Mouse (Mus musculus) adrenal gland (tissue): ENCODE data around the gene Rap1b.

ENCODE experiments used
- intact Hi-C: fragments of 180-260 bp; cut with DNase I; formaldehyde crosslinking; loops from one replicate; pipeline ENCODE4 v1.15.1; 2025

Rap1b gene

DNA sequence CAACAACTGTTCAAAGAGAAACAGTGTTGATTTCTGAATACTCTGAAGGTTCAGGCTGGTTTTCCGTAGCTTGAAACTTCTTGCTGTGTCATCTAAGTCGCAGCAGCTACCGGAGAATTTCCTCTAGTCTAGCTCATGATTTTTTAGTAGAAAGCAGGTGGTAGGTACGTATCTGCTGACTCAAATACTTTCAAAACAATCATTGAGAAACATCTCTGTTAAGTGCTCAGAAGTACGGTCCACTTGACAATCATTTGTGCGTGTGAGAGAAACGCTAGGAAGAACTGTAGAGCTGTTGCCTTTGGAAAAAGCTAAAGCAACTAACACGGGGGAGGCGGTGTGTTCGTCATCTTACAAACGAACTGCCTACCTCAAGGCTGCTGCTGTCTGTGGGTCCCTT, 14.0 kb upstream of the Rap1b start:
- intact Hi-C loops: no loop called here

GRCm38 (mm10) chr10:117858241-117858640, 12.4 kb upstream of the Rap1b start:
- intact Hi-C loops: no loop called here

DNA sequence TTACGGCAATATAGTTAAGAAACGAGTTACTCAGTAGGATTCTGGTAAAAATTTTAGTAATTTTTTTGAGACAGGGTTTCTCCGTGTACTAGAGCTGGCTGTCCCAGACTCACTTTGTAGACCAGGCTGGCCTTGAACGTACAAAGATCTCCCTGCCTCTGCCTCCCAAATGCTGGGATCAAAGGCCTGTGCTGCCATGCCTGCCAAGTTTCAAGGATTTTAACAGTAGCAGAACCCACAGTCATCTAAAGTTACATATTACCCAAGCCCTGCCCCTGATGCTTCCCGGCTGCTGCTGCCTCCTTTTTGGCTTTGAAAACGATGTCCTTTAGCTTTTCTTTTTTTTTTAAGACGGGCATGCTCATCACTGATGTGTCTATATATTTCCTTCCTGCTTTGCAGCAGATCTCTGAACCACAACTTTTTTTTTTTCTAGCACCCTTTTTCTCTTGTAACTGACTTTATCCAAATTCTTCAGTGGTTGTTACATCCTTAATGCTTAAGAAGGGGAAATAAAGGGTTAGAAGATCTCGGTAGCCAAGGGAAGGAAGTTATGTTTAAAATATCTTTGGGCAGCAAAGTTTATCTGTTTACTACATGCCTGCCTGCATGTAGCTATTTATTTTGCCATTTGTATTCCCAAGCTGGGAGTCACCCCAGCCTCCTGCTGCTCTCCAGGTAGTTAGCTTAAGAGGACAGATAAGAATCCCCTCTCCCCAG, 10.3 kb upstream of the Rap1b start:
- intact Hi-C loops: no loop called here

DNA sequence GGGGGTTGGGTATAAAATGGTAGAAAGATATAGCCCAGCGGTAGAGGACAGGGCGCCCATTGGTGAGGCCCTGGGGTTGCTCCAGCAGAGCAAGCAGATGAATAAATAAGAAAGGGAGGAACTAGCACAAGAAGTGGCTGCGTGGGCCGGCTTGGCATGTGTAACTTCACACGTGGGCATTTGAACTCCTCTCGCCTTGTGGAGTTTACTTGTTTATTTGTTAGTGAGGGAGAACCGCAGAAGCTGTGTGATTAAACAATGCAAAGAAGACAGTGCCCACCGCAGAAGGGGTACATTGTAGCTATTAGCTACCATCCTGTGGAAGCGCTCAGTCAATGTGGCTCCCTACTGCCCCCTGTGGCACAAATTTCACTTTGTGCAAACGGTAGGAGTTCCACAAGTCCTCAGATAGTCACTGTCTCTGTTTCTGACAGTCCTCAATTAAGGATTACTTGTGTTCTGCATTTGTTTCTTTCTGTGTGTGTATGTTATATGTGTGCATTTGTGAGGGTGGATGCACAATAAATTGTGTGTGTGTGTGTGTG, 6.9 kb upstream of the Rap1b start:
- intact Hi-C loops: no loop called here

- intact Hi-C loops: no loop called here
Measured at GRCm38 (mm10) chr10:117848981-117849380, 3.1 kb upstream of the Rap1b start.

- intact Hi-C loops: no loop called here
Measured at GRCm38 (mm10) chr10:117846796-117847195, 961 bp upstream of the Rap1b start.

DNA sequence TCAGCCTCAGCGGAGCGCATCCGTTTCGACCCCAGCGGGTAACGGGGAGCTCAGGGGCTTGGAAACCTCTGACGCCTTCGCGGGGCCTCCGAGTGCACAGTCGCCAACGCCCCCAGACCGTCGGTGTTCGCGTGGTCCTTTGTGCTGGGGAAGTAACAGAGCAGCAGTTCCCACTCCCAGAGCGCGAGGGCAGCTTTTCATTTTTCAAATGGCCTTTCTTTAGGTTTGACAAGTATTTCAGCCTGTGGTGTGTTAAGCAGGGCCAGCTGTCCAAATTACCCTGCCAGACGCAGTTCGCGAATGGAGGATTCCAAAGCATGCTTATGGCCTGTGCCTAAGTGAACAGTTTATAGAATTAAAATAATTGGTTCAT, 411 bp upstream of the Rap1b start:
- intact Hi-C loops: no loop called here

DNA sequence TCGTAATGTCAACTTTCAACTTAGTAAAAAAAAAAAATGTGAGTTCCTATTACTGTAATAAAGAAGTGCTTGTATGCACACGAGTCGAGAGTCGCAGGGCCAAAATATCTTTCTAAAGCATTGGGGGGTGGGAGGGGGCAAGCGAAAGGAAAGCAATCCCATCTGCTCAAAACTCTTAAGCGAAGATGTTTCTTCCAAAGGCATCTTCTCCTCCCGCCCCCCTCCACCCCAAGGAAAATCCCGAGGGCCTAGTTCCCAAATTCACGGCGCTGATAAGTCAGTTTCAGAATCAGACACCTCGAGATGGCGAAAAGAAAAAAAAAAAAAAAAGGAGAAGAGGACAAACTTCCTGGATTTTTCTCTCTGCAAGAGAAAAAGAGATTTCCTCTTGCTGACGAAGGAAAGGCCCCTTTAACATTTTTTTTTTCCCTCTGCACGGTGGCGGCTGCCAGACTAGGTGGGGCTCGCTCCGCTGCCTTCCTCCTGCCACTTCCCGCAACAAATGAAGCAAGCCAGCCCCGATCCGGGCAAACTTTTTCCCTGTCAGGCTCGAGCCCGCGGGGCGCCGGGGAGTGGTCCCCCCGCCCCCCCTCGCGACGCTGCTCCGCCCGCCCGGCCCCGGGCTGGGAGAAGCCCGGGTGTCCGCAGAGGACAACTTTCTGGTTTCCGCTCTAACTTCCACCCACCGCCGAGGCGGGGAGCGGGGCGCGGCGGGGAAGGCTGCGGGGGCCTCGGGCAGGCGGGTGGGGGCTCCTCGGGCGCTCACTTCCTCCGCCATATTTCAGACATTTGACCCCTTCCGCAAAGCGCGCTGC, 846 bp downstream of the Rap1b start:
- intact Hi-C loops: loop anchor here (5.0 kb wide), 2 partner anchors 48 to 262 kb away; no protein-coding TSS in a partner anchor

DNA sequence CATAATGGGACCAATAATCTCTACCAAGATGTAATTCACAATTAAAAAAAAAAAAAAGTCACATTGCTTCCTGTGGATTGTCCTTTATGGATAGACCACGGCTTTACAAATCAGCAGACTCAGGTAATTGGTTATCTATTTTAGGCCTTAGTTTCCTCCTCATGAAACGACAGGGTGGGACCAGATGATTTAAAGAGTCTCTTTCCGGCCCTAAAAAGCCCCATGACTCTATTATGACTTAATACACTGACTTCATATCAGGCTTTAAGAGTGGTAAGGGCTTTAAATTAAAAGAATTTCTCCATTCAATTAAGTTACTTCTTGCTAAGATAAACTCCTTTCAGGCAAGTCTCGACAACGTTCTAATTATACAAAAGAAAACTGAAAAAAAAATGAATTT, 1.6 kb downstream of the Rap1b start:
- intact Hi-C loops: loop anchor here (5.0 kb wide), 2 partner anchors 47 to 263 kb away; no protein-coding TSS in a partner anchor

- intact Hi-C loops: loop anchor here (5.0 kb wide), 2 partner anchors 46 to 264 kb away; no protein-coding TSS in a partner anchor
Measured at GRCm38 (mm10) chr10:117843690-117844089, 2.1 kb downstream of the Rap1b start.

- intact Hi-C loops: loop anchor here (5.0 kb wide), 2 partner anchors 44 to 266 kb away; no protein-coding TSS in a partner anchor
Measured at GRCm38 (mm10) chr10:117841765-117842164, 4.1 kb downstream of the Rap1b start.

GRCm38 (mm10) chr10:117840431-117840995, 5.3 kb downstream of the Rap1b start:
- intact Hi-C loops: loop anchor here (5.0 kb wide), 2 partner anchors 43 to 267 kb away; no protein-coding TSS in a partner anchor

GRCm38 (mm10) chr10:117839737-117840136, 6.1 kb downstream of the Rap1b start:
- intact Hi-C loops: loop anchor here (5.0 kb wide), 2 partner anchors 42 to 268 kb away; no protein-coding TSS in a partner anchor

- intact Hi-C loops: no loop called here
Measured at GRCm38 (mm10) chr10:117838924-117839323, 6.9 kb downstream of the Rap1b start.

DNA sequence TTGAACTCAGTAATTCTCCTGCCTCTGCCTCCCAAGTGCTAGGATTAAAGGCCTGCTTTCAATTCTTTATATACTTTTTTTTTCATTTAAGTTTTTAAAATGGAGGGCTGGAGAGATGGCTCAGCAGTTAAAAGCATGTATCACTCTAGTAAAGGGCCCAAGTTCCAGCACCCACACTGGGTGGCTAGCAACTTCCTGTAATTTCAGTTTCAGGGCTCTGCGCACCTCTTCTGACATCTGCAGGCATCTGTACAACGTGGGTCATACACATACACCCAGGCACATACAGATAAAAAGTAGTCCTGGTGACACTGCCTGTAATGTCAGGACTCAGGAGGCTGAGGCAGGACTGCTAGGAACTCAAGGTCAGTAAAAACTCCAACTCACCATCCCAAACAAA, 9.5 kb downstream of the Rap1b start:
- intact Hi-C loops: no loop called here

DNA sequence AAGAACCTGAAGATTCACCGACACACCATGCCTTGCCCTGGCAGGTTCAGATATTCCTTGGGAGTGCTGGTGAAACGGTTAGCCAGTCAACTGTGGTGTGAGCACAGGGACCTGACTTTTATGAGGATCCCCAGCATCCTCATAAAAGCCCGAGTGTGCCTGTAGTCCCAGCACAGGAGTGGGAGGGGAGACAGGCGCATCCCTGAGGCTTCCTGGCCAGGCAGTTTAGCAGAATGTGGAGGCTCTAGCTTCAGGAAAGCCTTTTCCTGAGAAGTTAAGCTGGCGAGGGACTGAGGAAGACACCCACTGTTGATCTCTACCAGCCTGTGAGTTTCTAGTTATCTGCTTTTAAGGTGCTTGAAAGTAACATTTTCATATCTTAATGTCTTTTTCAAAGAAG, 10.4 kb downstream of the Rap1b start:
- intact Hi-C loops: no loop called here

DNA sequence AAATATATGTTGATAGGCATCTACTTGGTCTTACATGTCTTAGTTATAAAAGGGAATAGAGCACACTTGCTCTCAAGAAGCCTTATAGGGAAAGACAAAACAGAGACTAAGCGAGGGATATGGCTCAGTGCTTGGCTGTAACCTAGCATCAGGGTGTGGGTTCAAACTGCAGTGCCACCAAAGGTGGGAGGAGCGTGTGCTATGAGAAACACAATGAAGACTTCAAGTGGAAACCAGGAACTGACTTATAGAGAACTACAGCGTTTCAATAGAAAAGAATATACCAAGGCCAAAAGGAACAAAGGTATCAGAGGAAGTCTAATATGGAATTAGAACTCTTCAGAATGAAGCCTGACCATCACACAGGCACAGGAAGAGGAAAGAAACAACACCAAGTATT, 15.0 kb downstream of the Rap1b start:
- intact Hi-C loops: no loop called here

GRCm38 (mm10) chr10:117829472-117830155, 16.2 kb downstream of the Rap1b start:
- intact Hi-C loops: no loop called here

DNA sequence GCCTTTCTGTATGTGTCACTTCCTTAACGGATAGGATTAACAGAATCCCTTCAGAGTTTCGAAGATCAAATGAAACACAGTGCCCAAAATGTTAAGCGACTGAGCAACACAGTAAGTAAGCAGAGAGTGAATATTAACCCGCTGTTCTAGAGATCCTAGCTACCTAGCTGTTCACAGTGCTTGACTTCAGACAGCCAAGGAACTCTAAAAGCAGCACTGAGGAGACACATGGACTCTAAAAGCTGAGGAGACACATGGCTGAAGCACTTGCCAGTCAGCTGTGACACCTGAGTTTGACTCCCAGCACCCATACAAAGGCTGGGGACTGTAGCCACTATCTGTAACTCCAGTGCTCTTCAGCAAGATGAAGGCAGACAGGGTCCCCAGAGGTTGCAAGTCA, 16.8 kb downstream of the Rap1b start:
- intact Hi-C loops: no loop called here

DNA sequence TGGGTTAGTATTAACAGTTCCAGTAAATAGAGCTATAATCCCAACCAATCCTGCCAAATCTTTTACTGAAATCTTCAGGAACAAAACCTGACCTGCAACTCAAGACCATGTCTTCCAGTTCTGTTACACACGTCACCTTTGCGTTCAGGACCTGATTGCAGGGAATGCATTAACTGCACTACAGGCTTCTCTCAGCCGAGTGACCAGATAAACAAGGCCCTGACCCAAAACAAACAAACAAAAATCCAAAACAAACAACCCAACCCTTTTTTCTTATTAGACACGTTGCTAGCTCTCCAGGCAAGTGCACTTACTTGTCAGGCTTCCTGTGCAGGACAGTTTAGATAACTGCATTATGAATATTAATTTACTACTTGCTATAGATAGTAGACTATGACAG, 17.3 kb downstream of the Rap1b start:
- intact Hi-C loops: no loop called here

DNA sequence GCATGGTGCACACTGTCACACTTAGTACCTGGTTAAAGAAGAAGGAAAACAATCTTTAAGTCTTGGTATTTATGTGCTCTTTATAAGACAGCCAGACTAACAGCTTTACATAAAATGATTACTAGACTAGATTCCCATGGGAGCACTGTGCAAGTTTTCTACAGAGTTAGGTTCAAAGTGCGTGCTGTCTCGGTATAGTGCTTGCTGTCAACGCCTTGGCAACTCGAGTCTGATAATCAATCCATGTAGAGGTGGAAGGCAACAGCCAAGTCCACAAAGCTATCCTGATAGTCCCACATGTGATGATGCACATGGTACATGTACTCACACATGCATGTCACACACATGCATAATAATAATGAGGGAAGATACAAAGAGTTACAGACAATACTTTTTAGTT, 21.2 kb downstream of the Rap1b start:
- intact Hi-C loops: no loop called here
